Mouse (Mus musculus) CD4-positive, CD25-positive, alpha-beta regulatory T cell, adult 2 months (primary cell): ENCODE measurements around the gene Map4k4.
A peak's percentile ranks its signal among the peaks of the same experiment; 100 is the strongest.

ENCODE experiments used
- DNase-seq: peaks from one replicate; pipeline ENCODE4 v3.0.0-alpha.2; 2012; ENCODE audit warnings: low read depth, low spot score

The Map4k4 gene

DNA sequence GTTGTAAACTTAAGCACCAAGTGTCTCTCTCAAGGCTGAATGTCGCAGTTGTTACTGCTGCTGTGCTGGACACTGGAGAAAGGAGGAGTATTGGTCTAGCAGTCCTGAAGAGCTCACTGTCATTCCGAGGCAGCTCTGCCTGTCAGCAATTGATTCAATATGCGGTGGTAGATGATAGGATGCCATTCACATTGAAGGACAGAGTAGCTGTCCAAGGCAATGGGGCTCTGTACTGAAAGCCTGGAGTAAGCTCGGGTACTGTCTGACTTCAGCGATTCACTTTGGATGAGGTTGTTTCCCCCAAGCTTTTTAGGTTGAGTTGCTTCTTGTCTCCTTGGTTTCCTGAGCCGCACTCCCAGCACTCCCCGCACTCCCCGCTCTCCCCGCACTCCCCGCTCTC, 34.9 kb downstream of the Map4k4 start:
- peak; percentile 40 for DNase-seq

DNA sequence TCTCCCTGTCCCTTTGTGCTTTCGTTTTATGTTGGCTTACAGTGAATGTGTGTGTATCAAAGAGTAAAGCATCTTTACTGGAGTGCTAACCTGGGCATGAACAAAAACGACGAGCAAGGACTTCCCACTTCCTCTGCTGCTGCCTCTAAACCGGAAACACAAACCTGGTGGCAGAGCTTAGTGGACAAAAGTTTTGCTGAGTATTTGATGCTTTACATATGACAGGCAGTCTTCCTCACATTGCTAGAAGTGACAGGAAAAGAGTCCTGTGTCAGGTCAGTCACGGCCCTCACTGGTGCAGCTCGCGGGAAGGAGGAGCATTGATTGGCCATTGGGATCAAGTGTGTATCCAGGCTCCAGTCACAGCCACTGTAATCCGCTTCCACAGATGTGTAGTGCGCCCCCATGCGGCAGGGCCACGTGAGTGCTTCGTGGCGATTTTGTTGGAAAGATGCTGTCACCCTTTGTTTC, 35.7 kb downstream of the Map4k4 start:
- peak; percentile 90 for DNase-seq

DNA sequence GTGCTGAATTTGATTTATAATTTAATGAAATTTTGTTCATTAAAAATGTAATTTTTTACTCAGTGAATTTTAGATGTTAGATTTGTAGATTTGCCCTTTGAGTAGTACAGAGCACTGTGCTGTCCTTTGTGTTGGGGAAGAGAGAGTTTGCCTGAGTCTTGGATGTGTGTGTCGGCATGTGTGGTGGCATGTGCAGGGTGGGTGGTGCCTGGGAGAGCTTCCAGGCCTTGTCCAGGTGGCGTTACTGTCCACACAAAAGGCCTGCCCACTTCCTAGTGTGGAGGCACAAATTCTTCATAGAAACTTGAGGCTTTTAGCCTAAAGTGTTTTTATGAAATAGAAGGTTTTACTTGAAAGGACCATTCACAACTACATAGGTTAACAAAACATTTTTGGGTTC, 36.2 kb downstream of the Map4k4 start:
- no peak for DNase-seq

DNA sequence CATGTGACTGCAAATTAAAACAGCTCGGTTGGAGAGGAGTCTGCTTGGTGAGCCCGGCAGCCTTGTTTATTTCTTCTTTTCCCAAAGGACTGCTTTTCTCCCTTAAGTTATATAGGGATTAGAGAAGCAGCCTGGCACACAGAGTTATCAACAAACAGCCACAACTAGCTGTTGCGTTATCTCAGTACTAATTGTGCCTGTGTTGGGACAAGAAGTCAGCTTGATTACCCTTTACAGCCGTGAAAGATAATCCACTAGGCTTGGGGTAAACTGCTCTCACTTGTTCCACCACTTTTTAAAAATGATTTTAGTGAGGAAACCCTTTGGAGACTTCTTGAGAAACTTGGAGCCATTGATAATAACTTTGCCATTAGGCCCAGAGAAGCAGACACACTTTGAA, 36.9 kb downstream of the Map4k4 start:
- no peak for DNase-seq

DNA sequence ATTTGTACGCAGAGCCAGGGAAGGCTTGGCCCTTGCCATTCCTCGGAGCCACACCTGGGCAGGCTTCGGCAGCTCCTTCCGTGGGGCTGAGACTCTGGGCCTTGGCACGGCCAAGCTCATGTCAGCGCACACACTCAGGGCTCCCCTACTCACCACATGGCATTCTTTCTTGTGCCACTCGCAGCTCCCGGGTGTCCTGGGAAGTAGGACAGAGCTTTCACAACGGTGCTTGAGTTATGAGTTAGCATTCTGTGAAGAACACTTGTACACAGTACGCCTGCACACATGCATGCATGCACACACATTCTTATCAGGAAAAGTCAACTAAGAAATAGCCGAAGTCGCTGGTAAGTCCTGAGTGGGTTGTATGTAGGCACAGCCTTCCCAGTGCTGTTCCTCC, 38.7 kb downstream of the Map4k4 start:
- DNase-seq, result no peak

DNA sequence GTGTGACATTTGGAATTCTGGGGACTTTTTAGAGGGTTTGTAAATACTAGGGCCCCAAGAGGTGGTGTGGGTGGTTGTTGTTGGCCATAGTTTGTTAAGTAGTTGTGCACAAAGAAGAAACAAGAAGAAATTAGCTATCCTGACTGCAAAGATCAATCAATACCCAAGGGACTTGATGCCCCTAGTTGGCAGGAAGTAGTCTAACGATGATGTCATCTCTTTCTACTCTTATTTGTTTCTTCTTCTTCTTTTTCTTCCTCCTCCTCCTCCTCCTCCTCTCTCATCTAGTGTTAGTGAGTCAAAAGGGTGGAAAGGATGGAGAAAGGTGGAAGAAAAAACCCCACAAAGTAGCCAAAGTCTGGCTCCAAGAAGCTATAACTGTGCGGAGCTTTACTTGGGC, 39.6 kb downstream of the Map4k4 start:
- no peak for DNase-seq

DNA sequence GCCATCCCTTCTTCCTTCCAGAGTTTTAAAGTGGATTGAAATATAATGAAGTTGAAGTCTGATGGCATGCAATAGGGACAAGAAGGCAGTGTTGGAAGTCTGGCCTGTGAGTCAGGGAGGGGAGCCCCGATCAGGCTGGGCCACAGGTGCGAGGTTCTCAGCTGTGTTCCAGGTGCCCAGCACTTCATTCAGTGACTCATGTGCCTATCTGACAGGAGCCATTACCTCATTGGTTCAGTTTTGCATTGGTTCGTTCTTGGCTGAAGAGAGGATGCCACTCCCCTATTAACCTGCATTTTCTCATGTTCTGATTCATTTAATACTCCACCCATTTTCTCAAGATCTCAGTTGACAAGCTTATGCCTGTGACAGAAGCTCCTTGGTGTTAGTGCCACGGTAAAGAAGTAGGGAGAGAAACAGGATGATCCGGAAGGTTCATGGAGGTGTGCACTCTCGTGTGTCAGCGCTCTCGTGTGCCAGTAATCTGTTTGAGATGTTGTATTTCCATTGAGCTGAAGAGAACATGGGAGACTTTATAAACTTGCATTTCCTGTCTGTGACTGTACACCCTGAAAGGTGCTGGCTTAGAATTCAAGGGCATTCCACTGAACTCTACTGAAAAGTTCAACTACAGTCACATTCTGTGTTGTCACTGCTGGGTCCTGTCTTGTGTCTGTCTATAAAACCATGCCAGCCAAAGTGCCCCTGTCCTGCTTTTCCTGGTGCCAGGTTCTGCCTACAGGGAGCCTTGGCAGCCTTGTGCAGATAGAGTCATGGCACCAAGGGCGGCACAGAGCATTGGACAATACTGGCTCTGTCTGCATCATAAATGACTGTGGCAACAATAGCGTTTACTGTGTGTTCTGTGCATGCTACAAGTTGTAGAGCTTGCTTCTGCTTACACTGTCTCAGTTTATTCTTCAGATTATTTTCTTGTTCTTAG, 40.8 kb downstream of the Map4k4 start:
- DNase-seq, result peak; percentile 43

DNA sequence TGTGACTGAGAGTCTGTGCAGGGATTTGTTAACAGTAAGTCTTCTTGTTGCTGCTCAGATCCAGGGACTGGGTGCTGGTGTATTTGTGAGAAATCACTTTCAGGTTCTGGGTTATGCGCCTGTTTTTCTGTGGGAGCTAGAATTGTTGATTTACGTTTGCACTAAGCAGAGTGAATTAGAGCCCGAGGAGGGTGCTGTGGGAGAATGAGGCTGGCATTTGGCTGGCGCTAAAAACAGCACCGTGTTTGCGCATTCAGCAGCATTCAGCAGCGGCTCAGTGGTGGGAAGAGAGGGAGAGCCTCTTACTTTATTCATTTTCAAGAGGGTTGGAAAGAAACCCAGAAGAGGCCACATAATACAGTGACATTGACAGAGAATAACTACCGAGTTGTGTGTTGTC, 42.2 kb downstream of the Map4k4 start:
- no peak for DNase-seq

DNA sequence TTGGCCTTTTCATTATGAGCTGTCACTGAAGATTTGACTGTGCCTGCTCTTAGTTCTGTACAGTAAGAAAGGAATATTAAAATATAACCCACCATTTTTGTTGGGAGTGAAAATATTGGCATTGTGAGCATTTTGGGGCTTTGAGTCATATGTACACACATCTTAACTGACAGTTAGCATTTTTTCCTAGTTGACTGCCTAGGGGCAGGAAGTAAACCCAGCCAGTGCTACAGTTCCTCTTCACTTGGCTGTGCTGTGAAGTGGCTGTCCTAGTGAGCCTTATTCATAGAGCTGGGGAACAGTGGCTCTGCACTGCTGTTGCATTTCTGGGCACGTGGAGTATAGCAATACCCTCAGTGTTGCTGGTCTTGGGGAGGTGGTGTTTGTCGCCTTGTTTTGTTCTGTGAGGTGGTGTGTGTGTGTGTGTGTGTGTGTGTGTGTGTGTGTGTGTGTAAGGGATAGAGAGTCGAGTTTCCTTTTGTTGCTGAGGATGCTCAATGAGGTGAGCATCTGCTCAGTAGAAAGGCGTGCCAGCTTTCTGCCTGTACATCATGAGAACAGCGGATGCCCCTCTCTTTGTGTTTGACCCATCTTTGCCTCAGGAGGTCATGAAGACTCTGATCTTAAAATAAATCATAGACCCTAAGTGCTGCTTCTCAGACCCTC, 43.7 kb downstream of the Map4k4 start:
- DNase-seq, result peak; percentile 56

DNA sequence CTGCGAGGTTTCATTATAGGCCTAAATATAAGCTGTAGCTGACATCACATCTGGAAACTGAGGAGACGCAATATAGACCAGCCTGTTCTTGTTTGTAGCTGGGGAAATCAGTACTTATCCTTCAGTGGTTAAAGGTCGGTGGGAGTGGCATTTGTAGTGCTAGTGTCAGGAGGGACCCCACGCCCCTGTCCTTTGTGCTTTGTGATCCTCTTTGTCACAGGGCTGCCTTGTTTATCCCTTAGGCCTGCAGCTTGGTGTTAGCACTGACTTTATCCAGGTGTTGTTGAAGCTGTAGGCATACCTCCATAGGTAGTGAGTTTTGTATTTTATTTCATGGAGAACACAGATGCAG, 44.2 kb downstream of the Map4k4 start:
- DNase-seq, result no peak

DNA sequence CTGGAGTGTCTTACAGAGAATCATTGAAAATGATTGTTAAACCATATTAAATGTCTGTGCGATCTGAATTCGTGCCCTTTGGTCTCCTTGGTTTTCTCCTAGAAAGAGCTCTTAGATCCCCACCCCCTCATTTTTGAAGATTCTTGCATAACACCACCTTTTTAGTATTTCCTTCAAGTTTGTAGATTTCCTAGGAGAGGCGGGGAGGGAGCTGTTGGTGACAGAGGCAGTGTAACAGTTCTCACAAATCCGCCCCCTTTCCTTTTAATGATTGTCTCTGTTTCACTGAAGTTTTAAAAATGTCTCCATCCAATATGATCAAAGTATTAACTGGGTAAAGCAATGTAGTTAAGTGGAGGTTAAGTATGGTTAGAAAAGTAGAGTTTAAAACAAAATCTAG, 45.7 kb downstream of the Map4k4 start:
- no peak for DNase-seq

DNA sequence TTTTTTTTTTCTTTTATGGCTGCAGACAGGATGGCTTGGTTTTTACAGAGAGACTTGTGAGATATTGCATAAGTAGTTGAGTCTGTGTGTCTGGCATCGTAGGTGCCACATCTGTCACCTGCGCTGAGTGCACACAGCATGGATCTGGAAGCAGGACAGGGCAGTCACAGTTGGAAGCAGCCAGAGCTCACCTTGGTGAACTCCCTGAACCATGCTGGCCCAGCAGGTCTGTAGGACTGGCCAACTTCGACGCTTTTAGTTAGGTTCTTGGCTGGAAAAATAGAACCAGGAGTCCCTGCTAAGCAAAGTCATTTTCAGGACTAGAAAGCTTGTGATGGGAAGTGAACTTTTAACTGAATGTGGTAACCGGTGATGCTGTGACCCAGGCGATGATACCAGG, 46.5 kb downstream of the Map4k4 start:
- DNase-seq, result no peak

DNA sequence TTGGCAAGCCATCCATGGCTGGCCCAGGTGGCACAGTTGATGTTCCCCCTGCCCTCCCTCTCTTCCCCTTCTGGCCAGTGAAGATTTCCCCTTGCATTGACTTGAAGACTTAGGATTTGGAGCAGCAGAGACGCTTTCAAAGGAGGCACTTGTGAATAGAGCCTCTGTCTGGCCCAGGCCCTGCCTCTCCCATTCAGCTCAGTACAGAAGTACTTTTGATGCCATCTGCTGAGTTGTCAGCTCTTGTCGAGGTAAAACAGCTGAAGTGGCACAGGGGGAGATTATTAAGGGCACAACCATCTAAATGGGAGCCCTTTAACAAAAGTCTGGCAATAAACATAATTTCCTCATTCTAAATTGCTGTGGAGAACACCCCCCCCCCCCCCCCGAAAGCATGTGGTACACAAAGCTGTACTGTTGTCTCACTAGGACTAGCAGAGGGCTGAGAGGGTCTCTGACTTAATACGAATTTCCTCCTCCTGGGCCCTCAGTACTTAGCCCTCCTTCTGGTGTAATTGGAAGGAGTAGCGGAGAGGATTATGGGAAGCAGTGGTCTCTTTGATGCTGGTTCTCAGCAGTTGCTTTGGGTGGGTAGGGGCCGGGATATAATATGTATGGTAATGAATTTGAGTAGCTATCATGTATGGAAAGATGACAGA, 47.1 kb downstream of the Map4k4 start:
- no peak for DNase-seq

DNA sequence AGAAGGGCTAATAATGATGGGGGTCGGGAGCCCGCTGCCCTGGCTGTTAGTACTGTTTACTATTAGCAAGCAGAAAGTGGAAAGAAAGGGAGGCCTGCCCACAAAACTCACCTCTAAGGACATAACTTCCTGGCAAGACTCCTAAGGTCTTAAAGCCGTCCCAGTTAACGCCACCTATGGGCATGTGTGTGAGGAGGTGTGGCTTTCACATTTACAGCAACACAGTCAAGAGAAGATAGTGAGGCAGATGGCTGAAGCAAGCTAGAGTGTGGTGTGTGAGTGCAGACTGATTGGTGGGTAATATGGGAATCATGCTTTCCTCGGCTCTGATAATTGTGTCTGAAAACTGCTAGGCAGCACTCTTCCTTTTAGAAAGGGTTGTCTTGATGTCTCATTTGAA, 48.5 kb downstream of the Map4k4 start:
- DNase-seq, result peak; percentile 74

DNA sequence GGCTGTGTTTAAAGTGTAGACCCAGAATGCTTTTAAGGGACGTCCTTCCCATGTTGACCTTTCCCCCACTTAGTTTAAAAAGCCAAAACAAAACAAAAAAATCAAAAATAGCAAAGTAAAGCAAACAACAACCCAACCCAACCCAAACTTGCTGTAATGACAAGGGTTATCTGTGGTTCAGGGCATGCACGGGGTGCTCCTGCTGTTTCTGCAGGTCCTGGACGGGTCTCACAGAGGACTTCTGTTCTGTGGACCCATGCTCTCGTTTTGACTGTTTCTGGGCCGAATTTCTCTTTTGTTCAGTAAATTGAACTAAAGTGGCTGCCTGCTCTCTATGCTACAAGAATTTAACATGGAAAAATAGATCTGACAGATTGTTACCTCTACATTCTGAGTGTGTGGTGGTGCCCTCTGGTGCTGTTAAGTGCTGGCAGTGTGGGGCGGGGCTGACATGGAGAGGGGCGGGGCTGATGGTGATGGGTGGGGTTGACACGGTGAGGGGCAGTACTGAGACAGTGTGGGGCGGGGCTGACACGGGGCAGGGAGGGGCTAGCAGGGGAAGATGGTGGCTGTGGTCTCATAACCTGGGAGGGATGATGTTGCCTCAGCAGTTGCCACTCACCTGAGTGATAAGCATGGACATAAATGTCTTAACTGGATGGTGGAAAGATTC, 49.2 kb downstream of the Map4k4 start:
- DNase-seq, result peak; percentile 74

DNA sequence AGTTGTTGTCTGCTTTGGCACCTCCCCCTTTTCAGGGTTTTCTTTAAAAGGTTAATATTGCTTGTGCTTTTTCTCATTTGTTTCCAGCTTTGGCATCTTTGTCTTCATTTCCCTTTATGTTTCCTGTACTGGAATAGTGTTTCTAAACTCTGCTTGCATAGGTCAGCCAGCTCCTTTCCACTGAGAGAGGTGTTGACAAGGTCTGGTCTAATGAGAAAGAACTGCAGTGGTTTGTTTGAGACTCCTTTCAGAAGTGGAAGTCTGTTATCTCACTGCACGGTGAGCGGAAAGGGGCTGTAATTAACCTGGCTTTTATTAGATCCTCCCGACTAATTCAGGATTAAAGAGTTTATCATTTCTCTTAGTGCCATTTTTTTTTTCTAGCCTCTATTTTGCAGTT, 49.9 kb downstream of the Map4k4 start:
- DNase-seq, result no peak

DNA sequence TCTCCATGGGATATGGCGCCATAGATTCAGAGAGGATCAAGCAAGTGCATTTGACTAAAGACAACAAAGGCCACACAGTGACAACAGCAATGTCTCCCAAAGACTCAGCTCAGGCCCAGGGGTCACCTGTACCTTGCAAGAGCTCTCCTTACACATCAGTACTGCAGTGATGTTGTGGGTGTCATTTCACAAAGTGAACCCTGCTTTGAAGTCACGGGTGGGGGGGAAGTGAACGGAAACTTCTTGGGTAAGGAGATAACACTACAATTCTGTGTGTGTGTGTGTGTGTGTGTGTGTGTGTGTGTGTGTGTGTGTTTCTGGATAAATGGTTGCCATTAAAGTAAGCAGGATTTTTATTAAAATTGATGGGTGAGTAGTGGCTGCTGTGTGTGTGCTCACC, 53.9 kb downstream of the Map4k4 start:
- DNase-seq, result peak; percentile 68

DNA sequence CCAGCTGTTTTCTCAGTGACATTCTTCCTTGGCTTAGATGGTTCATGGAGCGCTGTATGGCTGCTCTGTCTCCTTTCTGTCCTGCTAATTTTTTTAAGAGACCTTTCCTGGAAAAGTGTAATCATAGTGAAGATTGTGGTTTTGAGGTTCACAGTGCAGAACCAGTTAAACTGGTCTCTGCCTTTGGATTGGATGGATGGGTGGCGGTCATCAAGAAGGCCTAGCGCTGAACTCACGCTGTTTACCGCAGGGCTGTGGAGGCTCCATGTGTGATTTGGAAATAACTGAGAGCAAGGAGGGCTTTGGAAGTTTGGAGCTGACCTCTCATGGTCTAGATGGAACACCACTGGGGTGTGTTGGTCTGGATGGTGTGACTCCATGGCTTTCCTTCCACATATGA, 56.0 kb downstream of the Map4k4 start:
- no peak for DNase-seq

DNA sequence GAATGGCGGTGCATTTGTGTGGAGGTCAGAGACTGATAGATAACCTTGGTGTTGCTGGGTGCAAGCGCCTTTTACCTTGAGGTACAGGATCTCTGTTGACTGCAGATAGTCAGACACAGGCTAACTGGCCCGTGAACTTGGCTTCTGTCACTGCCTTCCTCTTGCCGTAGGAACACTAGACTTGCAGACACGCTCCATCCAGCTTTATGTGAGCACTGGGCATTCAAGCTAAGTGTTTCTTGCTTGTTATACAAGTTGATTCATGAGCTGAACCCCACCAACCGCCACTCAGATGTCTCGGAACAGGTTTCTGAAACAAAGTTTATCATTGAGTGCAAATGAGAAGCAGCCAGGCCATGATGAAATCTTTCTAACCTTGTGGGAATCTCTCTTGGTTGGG, 57.3 kb downstream of the Map4k4 start:
- DNase-seq, result no peak

DNA sequence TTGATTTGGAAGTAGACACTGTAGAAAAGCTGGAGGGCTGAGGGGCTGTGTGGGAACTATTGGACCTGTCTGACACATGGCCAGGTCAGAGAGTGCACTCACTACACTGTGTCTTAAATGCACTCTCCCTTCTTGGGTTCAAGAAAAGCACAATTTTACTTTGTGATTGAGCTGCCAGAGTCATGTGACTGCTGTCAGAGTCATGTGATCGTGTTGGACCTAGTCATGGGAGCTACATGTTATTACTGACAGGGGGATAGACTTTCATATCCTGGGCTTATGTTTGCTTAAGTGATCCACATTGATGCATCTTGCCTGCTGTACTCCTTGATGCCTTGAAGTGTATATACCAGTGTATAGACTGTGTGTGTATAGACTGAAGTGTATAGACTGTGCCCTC, 59.9 kb downstream of the Map4k4 start:
- DNase-seq, result no peak

DNA sequence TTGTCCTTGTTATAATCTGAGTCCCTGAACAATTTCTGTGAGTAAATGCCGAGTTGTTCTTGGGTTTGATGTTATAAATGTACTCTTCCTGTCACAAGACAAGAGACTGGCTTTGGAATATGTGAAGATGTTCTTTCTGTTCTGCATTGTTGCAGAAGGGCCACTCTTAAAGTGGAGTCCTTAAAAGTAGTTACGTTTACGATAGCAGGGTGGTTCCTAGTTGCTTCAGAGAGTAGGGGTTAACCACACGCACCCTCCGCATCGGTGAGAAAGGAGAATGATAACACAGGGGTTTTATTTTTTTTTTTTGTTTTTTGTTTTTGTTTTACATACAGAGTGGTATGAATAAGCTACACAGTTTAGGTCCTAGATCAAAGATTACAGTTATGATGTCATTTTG, 60.4 kb downstream of the Map4k4 start:
- DNase-seq, result no peak

DNA sequence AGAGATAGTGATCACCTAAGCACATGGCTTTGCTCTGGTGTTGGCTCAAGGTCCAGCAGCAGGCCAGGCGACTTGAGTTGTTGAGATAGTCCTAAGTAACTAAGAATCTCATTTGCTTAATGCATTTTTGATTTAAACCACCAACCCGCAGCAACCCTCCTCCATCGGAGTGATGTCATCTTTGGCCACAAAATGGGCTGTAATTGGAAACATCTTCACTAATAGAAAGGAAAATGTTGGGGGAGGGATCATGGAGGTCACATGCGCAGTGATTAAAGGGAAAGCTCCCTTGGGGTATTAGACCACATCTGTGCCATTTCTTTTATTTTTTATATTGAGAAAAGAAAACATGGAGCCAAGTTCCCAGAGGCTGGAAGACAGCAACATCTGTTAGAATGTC, 61.6 kb downstream of the Map4k4 start:
- DNase-seq, result no peak
